Mouse (Mus musculus) cerebellum, adult 9-11 months (tissue): ENCODE results near the gene Cobll1.

Experiments
- DNase-seq: peaks from one replicate; pipeline ENCODE4 v3.0.0; 2022

Gene Cobll1

DNA sequence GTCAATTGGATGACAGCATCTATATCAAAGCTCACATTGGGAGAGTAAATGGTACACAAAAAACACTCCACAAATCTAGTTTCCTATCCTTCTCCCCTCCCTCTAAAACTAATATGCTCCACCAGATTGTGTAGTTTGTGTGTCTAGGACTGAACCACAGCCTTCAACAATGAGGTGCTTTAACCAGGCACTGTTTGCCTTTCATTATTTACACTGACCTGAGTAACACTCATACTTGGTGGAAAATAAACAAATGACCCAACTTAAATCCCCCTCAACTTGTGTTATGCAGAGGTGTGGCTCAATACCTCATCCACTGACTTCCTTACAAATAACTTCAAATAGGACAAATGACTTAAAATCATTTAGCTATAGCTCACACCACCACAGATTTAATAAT, 155.8 kb downstream of the Cobll1 start:
- DNase-seq, result no peak

DNA sequence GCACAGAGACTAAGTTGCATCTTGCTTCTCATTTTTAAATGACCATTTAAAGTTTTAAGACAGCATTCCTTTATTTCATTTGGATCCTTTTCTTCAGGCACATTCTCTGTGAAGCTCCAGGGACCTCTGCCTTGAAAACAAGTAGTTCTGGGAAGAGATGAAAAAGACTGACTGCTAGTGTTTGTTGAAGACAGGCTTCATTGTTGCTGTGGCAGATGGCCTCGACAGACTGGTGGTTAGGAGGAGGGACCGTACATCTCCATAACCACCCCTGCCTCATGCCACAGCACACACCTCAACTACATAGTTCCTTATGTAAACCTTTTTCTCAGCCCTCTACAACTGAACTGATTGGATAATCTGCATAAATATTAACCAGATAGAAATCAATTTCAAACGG, 161.7 kb downstream of the Cobll1 start:
- no peak for DNase-seq

DNA sequence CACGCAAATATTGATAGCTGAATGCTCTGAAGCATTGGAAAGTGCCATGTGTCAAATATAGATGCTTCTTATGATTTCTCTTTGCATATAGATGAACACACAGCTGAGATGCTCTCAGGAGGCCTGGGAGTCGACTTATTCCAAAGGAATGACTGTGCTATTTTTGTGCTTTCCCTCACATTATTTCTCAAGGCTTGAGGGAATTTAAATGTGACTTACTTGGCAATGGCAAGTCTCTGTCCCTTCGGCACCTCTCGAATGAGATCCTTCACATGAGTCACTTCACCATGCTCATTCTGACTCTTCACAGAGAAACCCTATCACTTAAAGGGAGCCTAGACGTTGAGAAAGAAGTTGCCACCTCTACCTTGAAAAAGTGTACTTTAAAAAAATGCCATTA, 163.4 kb downstream of the Cobll1 start:
- DNase-seq, result no peak

DNA sequence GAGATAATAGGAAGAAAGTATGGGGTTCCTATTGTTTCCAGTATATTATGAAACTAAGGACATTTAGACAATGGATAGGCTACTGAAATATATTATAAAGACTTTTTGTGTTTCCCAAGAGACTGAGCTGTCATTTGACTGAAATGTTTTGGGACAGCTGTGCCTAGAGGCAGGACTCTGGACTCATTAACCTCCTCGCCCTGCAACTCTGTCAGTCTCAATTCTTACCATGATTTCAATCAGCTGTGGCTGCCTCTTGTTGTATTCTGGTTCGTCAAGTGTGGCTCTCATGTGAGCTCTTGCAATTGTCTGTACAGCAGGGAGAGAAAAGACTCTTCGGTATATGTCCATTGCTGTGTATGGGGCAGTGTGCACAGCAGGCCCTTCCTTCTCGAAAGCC, 163.8 kb downstream of the Cobll1 start:
- DNase-seq, result no peak

DNA sequence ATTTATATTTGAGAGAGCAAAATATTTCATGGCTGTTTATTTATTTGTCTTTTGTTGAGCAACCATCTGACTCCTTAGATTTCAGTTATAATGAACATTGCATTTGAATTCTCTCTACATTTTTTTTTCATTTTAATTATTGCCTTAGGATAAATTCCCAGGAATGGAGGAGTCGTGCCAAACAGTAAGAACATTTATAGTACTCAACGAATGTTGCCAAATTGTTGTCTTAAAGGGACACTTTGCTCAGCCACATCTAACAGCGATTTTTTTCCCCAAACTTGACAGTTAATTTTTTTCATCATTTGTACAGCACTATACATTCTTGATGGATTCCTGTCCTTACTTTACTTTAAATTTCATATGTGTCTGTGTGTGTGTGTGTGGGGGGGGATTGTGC, 167.0 kb downstream of the Cobll1 start:
- no peak for DNase-seq

DNA sequence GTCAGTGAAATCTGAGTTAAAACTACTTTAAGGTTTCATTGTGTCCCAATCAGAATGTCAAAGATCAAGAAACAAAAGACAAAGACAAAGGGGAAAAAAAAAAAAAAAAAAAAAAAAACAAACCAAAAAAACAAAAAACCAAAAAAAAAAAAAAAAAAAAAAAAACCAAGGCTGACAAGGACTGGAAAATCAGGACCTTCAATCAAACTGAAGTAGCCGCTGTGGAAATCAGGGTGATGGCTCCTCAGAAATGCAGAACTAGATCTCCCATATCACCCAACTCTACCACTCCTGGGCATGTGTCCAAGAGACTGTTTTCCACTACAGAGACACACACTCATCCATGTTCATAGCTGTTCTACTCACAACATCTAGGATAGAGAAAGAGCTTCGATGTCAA, 185.4 kb downstream of the Cobll1 start:
- no peak for DNase-seq

DNA sequence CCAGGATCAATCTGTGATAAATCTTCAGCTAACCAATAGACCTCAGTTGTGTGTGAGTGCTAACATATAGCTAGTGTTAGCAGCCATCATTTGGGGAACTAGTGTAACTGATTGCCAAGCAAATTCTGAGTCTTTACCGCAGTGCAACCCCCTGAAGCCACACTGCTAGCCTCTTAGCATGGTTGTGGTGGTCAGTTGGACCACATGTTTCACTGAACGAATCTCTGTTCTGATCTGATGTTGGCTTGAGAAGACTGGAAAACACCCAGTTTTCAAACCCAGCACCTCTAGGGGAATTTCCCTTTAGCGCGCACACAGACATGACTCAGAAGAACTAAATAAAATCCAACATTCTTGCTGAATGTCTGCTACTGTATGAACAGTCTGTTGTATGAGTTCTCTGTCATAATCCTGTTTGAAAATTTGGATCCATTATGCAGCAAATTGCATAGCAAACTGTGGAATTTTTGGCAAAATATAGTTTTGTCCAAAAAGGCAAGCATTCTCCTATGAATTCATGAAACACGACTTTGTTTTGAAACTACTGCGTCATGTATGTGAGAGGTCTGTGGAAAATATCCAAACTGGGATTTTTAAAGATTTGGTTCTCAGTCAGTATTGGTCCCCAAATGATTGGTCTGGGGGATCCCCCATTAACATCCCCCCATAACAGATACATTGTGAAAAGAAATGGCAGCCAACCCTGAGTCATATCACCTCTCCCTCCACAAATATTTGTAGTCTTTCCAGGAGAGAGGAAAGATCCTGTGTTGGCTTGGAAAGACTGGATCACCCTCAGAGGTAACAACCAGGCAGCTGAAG, 186.8 kb downstream of the Cobll1 start:
- no peak for DNase-seq

DNA sequence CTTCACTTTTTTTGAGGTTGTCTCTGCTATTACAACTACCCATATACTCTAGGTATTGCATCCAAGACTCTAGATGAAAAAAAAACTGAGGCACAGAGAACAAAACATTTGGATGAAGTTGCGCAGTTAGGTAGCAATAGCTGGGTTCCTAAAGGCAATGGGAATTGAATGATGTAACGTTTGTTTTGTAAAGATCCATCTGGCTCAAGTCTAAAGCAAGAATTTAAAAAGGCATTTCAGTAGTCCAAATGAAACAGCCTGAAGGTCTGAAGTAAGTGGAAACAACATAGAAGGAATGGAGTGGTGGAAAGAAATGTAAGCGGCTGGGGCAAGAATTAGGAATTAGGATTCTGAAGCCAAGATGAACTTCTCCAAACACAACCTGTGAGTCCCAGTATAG, 188.4 kb downstream of the Cobll1 start:
- no peak for DNase-seq

DNA sequence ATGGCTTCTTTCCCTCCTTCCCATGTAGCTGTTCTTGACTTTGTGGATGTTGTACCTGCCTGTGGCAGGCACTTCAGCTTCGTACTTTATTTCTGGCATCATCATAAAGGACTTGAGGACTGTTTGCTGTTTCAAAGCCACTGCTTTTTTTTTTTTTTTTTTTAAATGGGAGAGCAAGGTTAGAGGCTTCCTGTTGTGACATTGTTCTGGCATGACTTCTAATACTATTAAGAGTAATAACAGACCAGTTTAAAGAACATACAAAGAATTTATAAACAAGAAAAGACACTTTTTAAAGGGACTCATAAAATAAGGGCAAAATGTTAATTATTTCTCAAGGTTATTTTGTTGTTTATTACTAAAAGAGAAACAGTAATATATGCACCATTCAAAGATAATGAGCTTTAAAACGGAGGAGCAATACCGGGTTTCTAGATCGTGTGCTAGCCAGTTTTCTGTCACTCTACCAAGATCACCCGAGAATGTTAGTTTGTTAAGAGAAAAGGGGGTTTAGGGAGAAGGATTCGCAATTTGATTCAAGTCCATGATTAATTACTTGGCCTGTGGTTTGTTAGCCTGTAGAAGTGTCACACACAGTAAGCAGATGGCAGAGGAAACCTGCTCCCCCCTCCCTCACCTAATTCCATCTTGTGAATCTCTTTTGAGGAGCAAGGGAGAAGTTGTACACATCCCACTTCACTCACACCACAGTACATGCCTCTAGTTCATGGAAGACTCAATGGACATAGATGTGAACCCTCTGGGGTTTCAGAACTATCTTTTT, 190.8 kb downstream of the Cobll1 start:
- no peak for DNase-seq
